Mouse (Mus musculus) ES-E14 (cell line): ENCODE results near the gene Hoxc10. TPM values are rescaled to one million over a fixed set of nuclear protein-coding genes. Genes with fewer than 3 reads are reported as not detected.

ENCODE experiments used
- DNase-seq: peaks from one replicate; pipeline ENCODE4 v3.0.0-alpha.2; 2013; ENCODE audit warnings: low read depth, low spot score
- H3K27ac ChIP-seq: 2 replicates; pipeline ENCODE4 v1.5.1; 2012; ENCODE audit warnings: low read depth, mild to moderate bottlenecking, low read length, moderate library complexity, mixed read lengths; ENCODE audit not compliant: poor library complexity, insufficient read depth, severe bottlenecking
- H3K36me3 ChIP-seq: 2 replicates; pipeline ENCODE4 v1.6.1; 2012; ENCODE audit warnings: mild to moderate bottlenecking, low read length, moderate library complexity, mixed read lengths; ENCODE audit not compliant: control insufficient read depth, poor library complexity, insufficient read depth, severe bottlenecking
- H3K4me1 ChIP-seq, 2 experiments: fragments of 150-350 bp in 1 of 2; sonication (generic) in 1 of 2; 2 replicates each; pipeline ENCODE4 v1.6.1; 2012; ENCODE audit warnings: low read length in 2 of 2, mild to moderate bottlenecking in 1 of 2, mixed read lengths in 1 of 2; ENCODE audit not compliant: control insufficient read depth in 2 of 2, insufficient read depth in 2 of 2, poor library complexity in 1 of 2
- H3K4me3 ChIP-seq, 2 experiments: fragments of 150-350 bp in 1 of 2; sonication (generic) in 1 of 2; 2 replicates each; pipeline ENCODE4 v1.5.1; 2012; ENCODE audit warnings: low read length in 2 of 2, low read depth in 1 of 2, mild to moderate bottlenecking in 1 of 2, mixed read lengths in 1 of 2; ENCODE audit not compliant: insufficient read depth in 1 of 2, poor library complexity in 1 of 2, severe bottlenecking in 1 of 2
- H3K9ac ChIP-seq: 2 replicates; pipeline ENCODE4 v1.6.1; 2012; ENCODE audit warnings: low read depth, mild to moderate bottlenecking, low read length, mixed read lengths; ENCODE audit not compliant: poor library complexity, insufficient read depth, severe bottlenecking
- H3K9me3 ChIP-seq: fragments of 150-350 bp; sonication (generic); 2 replicates; pipeline ENCODE4 v1.6.1; 2012; ENCODE audit warnings: low read depth, mild to moderate bottlenecking, low read length; ENCODE audit not compliant: control insufficient read depth, insufficient read depth
- CHD2 ChIP-seq: IDR thresholded peaks from 2 replicates; pipeline ENCODE4 v1.6.1; 2014; ENCODE audit warnings: mild to moderate bottlenecking, low read depth, low read length, inconsistent platforms
- HCFC1 ChIP-seq: IDR thresholded peaks from 2 replicates; pipeline ENCODE4 v1.6.1; 2012; ENCODE audit warnings: low read length, inconsistent platforms, borderline replicate concordance; ENCODE audit not compliant: insufficient read depth
- MAFK ChIP-seq: IDR thresholded peaks from 2 replicates; pipeline ENCODE4 v1.6.1; 2014; ENCODE audit warnings: mild to moderate bottlenecking, low read depth, low read length, inconsistent platforms; ENCODE audit not compliant: insufficient read depth
- ZC3H11A ChIP-seq: IDR thresholded peaks from 2 replicates; pipeline ENCODE4 v1.6.1; 2012; ENCODE audit warnings: low read depth, mild to moderate bottlenecking, inconsistent platforms, low read length, borderline replicate concordance
- ZNF384 ChIP-seq: IDR thresholded peaks from 2 replicates; pipeline ENCODE4 v1.6.1; 2012; ENCODE audit warnings: low read depth, low read length, inconsistent platforms
- in situ Hi-C, 2 experiments: fragments of 600-800 bp; cut with MboI; formaldehyde crosslinking; loops; one replicate each; pipeline ENCODE4 v1.15.1; 2025; ENCODE audit warnings: low sequenced_read_pairs in 2 of 2, inconsistent platforms in 1 of 2; ENCODE audit not compliant: unreplicated experiment in 2 of 2
- total RNA-seq: library from RNA; depleted of rRNA; stranded (reverse); fragments of 300-350 nt; gene quantifications from 2 replicates; pipeline ENCODE4 v1.2.3, GENCODE M21; 2012; rRNA removed

Hoxc10 gene
- 0.58 TPM in 1 of 2 replicates, not detected in the other for total RNA-seq

DNA sequence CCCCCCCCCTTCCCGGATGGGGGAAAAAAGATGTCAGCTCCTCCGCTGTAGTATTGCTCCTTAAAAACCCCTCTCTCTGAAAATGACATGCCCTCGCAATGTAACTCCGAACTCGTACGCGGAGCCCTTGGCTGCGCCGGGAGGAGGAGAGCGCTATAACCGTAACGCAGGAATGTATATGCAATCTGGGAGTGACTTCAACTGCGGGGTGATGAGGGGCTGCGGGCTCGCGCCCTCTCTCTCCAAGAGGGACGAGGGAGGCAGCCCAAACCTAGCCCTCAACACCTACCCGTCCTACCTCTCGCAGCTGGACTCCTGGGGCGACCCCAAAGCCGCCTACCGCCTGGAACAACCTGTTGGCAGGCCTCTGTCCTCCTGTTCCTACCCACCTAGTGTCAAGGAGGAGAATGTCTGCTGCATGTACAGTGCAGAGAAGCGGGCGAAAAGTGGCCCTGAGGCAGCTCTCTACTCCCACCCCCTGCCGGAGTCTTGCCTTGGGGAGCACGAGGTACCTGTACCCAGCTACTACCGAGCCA, at the start of gene Hoxc10:
TSS of gene Hoxc10 (plus strand) at position 21 of the 536 bp plus-strand sequence.
- Histone ChIP-seq H3K9me3 (no peaks in the 10 kb centered on the region), H3K27ac (no peak within 1 kb of the TSS), H3K9ac (no peak within 1 kb of the TSS), H3K4me3 (peak within 1 kb of the TSS; percentile 35 to 40; a peak in 3 of 4 replicates), H3K4me1 (peaks cover 0 to 2% of the 10 kb centered on the region in 2 experiments; a peak in 1 of 4 replicates), H3K36me3 (no peaks in the 10 kb centered on the region)
- in situ Hi-C loops, result no loop called here
- TF ChIP-seq MAFK (no peak), ZC3H11A (no peak), CHD2 (no peak), ZNF384 (no peak), HCFC1 (no peak)
- no peak for DNase-seq

DNA sequence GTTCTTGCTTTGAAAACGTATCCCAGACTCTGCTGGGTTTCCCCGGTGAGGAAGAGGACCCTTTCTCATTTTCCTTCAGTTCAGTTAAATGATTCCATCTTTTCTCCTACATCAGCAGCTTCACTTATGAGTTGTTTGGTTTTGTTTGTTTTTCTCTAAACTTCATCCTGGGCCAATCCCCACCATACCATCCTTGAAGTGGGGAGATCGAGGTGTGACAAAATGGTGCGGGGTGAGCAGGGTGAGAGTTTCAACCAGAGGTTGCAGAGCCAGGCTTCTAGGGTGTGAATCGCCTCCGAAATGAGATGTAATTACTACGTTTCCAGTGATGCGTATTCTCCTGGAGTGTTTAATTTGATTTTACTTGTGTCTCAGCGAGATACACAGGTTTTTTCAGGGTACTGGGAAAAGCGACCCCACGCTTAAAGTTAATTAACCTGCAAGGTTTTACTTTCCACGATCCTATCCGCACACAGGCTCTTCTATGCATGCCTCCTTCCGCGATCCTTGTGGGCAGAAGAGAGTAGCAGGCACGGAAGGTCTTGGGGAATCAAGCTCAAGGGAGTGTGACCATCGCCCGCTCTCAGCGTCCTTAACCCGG, 48.5 kb upstream of the Hoxc10 start:
- in situ Hi-C loops, result no loop called here
- no peak for TF ChIP-seq MAFK
- no peak for TF ChIP-seq CHD2
- TF ChIP-seq HCFC1, result no peak
- no peak for TF ChIP-seq ZNF384
- no peak for TF ChIP-seq ZC3H11A
- H3K4me3 ChIP-seq, result no peak overlapping the region
- peaks cover 0 to under 1% of the 10 kb centered on the region in 2 experiments; a peak in 1 of 4 replicates for H3K4me1 ChIP-seq
- no peak overlapping the region for H3K9ac ChIP-seq
- no peak for DNase-seq
- H3K9me3 ChIP-seq, result no peaks in the 10 kb centered on the region
- no peak overlapping the region for H3K27ac ChIP-seq
- no peaks in the 10 kb centered on the region for H3K36me3 ChIP-seq

DNA sequence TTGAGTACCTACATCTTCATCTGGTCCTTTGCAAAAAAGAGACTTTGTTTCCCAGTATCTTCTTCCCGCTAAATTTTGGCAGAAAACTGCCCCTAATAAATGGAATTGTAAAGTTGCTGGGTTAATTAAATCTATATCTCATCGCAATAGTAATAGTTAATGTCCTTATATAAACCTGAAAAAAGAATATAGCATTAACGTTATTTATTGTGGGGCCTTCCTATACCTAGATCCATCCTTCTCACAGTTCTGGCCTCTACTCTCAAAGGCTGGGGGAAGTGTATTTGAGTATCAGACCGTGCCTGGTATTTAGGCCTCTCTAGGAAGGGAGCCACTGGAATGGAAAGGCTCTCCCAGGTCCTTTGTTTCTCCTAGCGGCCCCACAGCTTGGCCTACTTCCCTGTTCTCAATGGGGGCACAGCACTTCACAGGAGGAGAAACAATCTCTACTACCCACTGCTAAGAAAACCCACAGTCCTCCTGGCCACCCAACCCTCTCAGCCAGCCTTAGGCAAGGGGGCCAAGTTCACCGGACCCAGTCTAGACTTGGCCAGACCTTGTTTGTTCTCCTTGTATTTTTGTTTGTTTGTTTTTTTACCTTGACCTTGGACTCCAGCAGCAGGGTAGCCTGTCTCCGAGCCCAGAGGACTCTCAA, 47.9 kb upstream of the Hoxc10 start:
- no peaks in the 10 kb centered on the region for H3K9me3 ChIP-seq
- no peak for DNase-seq
- no peaks in the 10 kb centered on the region for H3K4me1 ChIP-seq
- TF ChIP-seq HCFC1 (no peak), ZNF384 (no peak), CHD2 (no peak), MAFK (no peak), ZC3H11A (no peak)
- H3K36me3 ChIP-seq, result no peaks in the 10 kb centered on the region
- H3K27ac ChIP-seq, result no peak overlapping the region
- H3K9ac ChIP-seq, result no peak overlapping the region
- in situ Hi-C loops, result no loop called here
- H3K4me3 ChIP-seq, result no peak overlapping the region

DNA sequence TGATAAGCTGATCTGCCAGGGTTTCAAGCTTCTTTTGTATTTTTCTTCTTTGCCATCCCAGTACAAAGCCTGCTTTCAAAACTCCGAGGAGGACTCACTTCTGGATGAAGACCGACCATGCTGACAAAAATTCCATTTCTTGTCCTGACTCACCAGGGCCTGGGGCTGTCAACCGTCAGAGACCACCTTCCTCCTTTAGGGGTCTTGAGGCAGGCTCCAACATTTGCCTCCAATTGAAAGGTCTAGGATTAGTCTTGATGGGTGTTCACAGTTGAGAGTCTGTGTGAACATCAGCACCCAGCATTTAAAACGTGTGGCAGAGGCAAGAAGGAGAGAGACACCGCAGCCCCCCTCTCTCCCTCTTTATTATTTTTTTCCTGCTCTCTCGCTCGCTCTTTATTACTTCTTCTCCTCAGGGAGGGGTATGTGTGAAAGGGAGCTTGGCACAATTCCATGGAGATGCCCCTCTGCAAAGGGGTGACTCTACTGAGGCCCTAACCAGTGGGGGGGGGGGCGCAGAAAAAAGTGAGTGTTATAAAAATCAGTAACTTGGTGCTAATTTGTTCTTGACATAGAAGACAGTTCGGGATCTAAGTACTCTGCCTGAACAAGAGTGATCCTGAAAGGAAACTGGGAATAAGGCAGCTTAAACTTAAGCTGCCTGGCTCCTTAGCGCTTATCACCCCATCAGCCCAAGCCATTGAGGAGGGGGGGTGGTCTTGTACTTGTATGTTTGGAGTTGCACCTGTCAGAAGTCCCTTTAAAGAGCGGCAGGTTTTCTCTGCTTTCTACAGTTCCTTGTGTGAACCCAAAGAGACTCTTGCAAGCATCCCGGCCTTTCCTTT, 47.0 kb upstream of the Hoxc10 start:
- TF ChIP-seq MAFK, result no peak
- TF ChIP-seq ZC3H11A, result no peak
- in situ Hi-C loops, result loop anchor here in 1 of 2 experiments (10.0 kb wide), 1 partner anchor 65 kb away; no protein-coding TSS in a partner anchor
- no peaks in the 10 kb centered on the region for H3K4me1 ChIP-seq
- no peaks in the 10 kb centered on the region for H3K9me3 ChIP-seq
- H3K9ac ChIP-seq, result peak overlapping the region; percentile 54; the same call in 1 of the 2 replicates
- H3K4me3 ChIP-seq, result peak overlapping the region in 1 of 2 experiments; percentile 56; a peak in 3 of 4 replicates
- H3K27ac ChIP-seq, result no peak overlapping the region
- no peaks in the 10 kb centered on the region for H3K36me3 ChIP-seq
- DNase-seq, result no peak
